Mouse (Mus musculus) CH12.LX (cell line): ENCODE data around the gene Abr. TPM values are rescaled to one million over a fixed set of nuclear protein-coding genes. Genes with fewer than 3 reads are reported as not detected.

Source experiments
- DNase-seq: peaks from one replicate; pipeline ENCODE4 v3.0.0-alpha.2; 2013; ENCODE audit errors: extremely low read depth
- H3K27ac ChIP-seq: 2 replicates; pipeline ENCODE4 v1.5.1; 2012; ENCODE audit warnings: low read depth, mild to moderate bottlenecking, control low read depth, moderate library complexity; ENCODE audit not compliant: insufficient read depth
- H3K27me3 ChIP-seq: replicated peaks from 2 replicates; pipeline ENCODE3; 2012; ENCODE audit warnings: inconsistent platforms
- H3K36me3 ChIP-seq, 2 experiments: replicated peaks in 1 of 2; 2 replicates each; pipeline versions ENCODE3 to v1.6.1; 2012; ENCODE audit warnings: inconsistent platforms in 1 of 2, low read length in 1 of 2, mild to moderate bottlenecking in 1 of 2, mixed read lengths in 1 of 2, moderate library complexity in 1 of 2; ENCODE audit not compliant: control insufficient read depth in 1 of 2, insufficient read depth in 1 of 2
- H3K4me1 ChIP-seq, 2 experiments: 2 replicates each; pipeline ENCODE4 v1.6.1; 2012; ENCODE audit warnings: inconsistent platforms in 1 of 2, moderate library complexity in 1 of 2; ENCODE audit not compliant: insufficient read depth in 2 of 2, control insufficient read depth in 1 of 2
- H3K4me2 ChIP-seq: 2 replicates; pipeline ENCODE4 v1.6.1; 2012; ENCODE audit warnings: low read depth, mild to moderate bottlenecking, control low read depth; ENCODE audit not compliant: poor library complexity, insufficient read depth, severe bottlenecking
- H3K4me3 ChIP-seq, 3 experiments: fragments of 150-350 bp in 1 of 3; sonication (generic) in 1 of 3; replicated peaks in 1 of 3; 2 replicates each; pipeline versions ENCODE3 to v1.5.1; 2011 to 2012; ENCODE audit warnings: low read depth in 2 of 3, low read length in 2 of 3, mild to moderate bottlenecking in 2 of 3, moderate library complexity in 2 of 3, control low read depth in 1 of 3, improper control_type of control experiment in 1 of 3, inconsistent platforms in 1 of 3, mixed read lengths in 1 of 3; ENCODE audit not compliant: poor library complexity in 1 of 3
- H3K79me2 ChIP-seq: replicated peaks from 2 replicates; pipeline ENCODE4 v1.6.1; 2012; ENCODE audit warnings: mild to moderate bottlenecking, moderate library complexity; ENCODE audit not compliant: control insufficient read depth, poor library complexity, insufficient read depth, severe bottlenecking; ENCODE audit errors: extremely low read depth
- H3K9ac ChIP-seq: 2 replicates; pipeline ENCODE4 v1.6.1; 2012; ENCODE audit warnings: low read depth, mild to moderate bottlenecking, control low read depth, moderate library complexity; ENCODE audit not compliant: insufficient read depth
- H3K9me3 ChIP-seq: replicated peaks from 2 replicates; pipeline ENCODE3; 2012; ENCODE audit warnings: low read length, inconsistent platforms, mixed read lengths
- BHLHE40 ChIP-seq: IDR thresholded peaks from 2 replicates; pipeline ENCODE4 v1.6.1; 2011; ENCODE audit warnings: mild to moderate bottlenecking, low read depth, low read length, improper control_type of control experiment
- CHD2 ChIP-seq: IDR thresholded peaks from 2 replicates; pipeline ENCODE4 v1.6.1; 2011; ENCODE audit warnings: low read length, improper control_type of control experiment
- CTCF ChIP-seq, 2 experiments: IDR thresholded peaks in 1 of 2; conservative IDR thresholded peaks in 1 of 2; 2 replicates each; pipeline ENCODE4 v1.5.1; 2011 to 2012; ENCODE audit warnings: low read depth in 2 of 2, low read length in 2 of 2, improper control_type of control experiment in 1 of 2, inconsistent platforms in 1 of 2, mild to moderate bottlenecking in 1 of 2, moderate library complexity in 1 of 2
- E2F4 ChIP-seq: IDR thresholded peaks from 2 replicates; pipeline ENCODE4 v1.6.1; 2011; ENCODE audit warnings: low read depth, low read length, improper control_type of control experiment; ENCODE audit not compliant: insufficient replicate concordance
- ELF1 ChIP-seq: IDR thresholded peaks from 2 replicates; pipeline ENCODE4 v1.6.1; 2014; ENCODE audit warnings: low read depth, mild to moderate bottlenecking, inconsistent platforms, low read length, improper control_type of control experiment
- ETS1 ChIP-seq: conservative IDR thresholded peaks from 2 replicates; pipeline ENCODE4 v1.6.1; 2012; ENCODE audit warnings: low read depth, mild to moderate bottlenecking, inconsistent platforms, low read length, improper control_type of control experiment, moderate library complexity
- IRF4 ChIP-seq: IDR thresholded peaks from 2 replicates; pipeline ENCODE4 v1.6.1; 2014; ENCODE audit warnings: low read depth, mild to moderate bottlenecking, inconsistent platforms, low read length, improper control_type of control experiment
- JUND ChIP-seq: conservative IDR thresholded peaks from 2 replicates; pipeline ENCODE4 v1.6.1; 2011; ENCODE audit warnings: low read depth, low read length, improper control_type of control experiment
- MAFK ChIP-seq: IDR thresholded peaks from 2 replicates; pipeline ENCODE4 v1.6.1; 2011; ENCODE audit warnings: low read length, improper control_type of control experiment; ENCODE audit not compliant: insufficient replicate concordance
- MEF2A ChIP-seq: IDR thresholded peaks from 2 replicates; pipeline ENCODE4 v1.6.1; 2014; ENCODE audit warnings: low read depth, mild to moderate bottlenecking, inconsistent platforms, low read length, improper control_type of control experiment, borderline replicate concordance
- MXI1 ChIP-seq: IDR thresholded peaks from 2 replicates; pipeline ENCODE4 v1.6.1; 2011; ENCODE audit warnings: mild to moderate bottlenecking, low read depth, low read length, improper control_type of control experiment
- MYC ChIP-seq: IDR thresholded peaks from 2 replicates; pipeline ENCODE4 v1.6.1; 2011; ENCODE audit warnings: low read depth, mild to moderate bottlenecking, improper control_type of control experiment, low read length
- NELFE ChIP-seq: IDR thresholded peaks from 2 replicates; pipeline ENCODE4 v1.6.1; 2011; ENCODE audit warnings: low read depth, low read length, improper control_type of control experiment
- POLR2A ChIP-seq: IDR thresholded peaks from 2 replicates; pipeline ENCODE4 v1.6.1; 2011; ENCODE audit warnings: low read depth, mild to moderate bottlenecking, improper control_type of control experiment, low read length
- POLR2AphosphoS2 ChIP-seq: IDR thresholded peaks from 2 replicates; pipeline ENCODE4 v1.6.1; 2011; ENCODE audit warnings: low read depth, low read length, improper control_type of control experiment
- RAD21 ChIP-seq: IDR thresholded peaks from 2 replicates; pipeline ENCODE4 v1.6.1; 2011; ENCODE audit warnings: low read depth, mild to moderate bottlenecking, low read length, improper control_type of control experiment, moderate library complexity
- SMC3 ChIP-seq: IDR thresholded peaks from 2 replicates; pipeline ENCODE4 v1.6.1; 2011; ENCODE audit warnings: low read depth, low read length, improper control_type of control experiment
- USF1 ChIP-seq: IDR thresholded peaks from 2 replicates; pipeline ENCODE4 v1.6.1; 2014; ENCODE audit warnings: low read depth, mild to moderate bottlenecking, inconsistent platforms, low read length, improper control_type of control experiment
- ZC3H11A ChIP-seq: IDR thresholded peaks from 2 replicates; pipeline ENCODE4 v1.6.1; 2012; ENCODE audit warnings: low read depth, mild to moderate bottlenecking, inconsistent platforms, low read length, improper control_type of control experiment
- ZKSCAN1 ChIP-seq: IDR thresholded peaks from 2 replicates; pipeline ENCODE4 v1.6.1; 2012; ENCODE audit warnings: low read depth, inconsistent platforms, low read length, improper control_type of control experiment, borderline replicate concordance
- ZMIZ1 ChIP-seq: IDR thresholded peaks from 2 replicates; pipeline ENCODE4 v1.6.1; 2012; ENCODE audit warnings: low read depth, mild to moderate bottlenecking, inconsistent platforms, low read length, improper control_type of control experiment
- ZNF384 ChIP-seq: IDR thresholded peaks from 2 replicates; pipeline ENCODE4 v1.6.1; 2012; ENCODE audit warnings: low read depth, low read length, improper control_type of control experiment, inconsistent platforms
- dilution Hi-C: fragments of 300-500 bp; cut with MboI; formaldehyde crosslinking; loops from 2 replicates; pipeline ENCODE4 v1.14.3; 2020; ENCODE audit warnings: low sequenced_read_pairs; ENCODE audit not compliant: extremely low pct_unique_long_range_greater_than_20kb, extremely low pct_ligation_motif_present
- in situ Hi-C: fragments of 300-500 bp; cut with MboI; formaldehyde crosslinking; loops from 3 replicates; pipeline ENCODE4 v1.14.3; 2019; ENCODE audit warnings: low sequenced_read_pairs, low pct_ligation_motif_present, low pct_unique_long_range_greater_than_20kb, mixed read lengths
- polyA plus RNA-seq: library from polyadenylated mRNA; unstranded; fragments of >175 nt; gene quantifications from 2 replicates; pipeline ENCODE4 v1.2.1, GENCODE M21; 2012; ENCODE audit warnings: low read depth; ENCODE audit not compliant: insufficient read length
- total RNA-seq, 2 experiments: library from RNA; depleted of rRNA; stranded (reverse); fragments of 300-350 nt in 1 of 2; fragments of >200 nt in 1 of 2; gene quantifications; 2 replicates each; pipeline ENCODE4 v1.2.3; 2012 to 2014

Abr gene
- total and polyA plus RNA-seq, 3 experiments = 21.0 to 49.5 (median 37.4) TPM

DNA sequence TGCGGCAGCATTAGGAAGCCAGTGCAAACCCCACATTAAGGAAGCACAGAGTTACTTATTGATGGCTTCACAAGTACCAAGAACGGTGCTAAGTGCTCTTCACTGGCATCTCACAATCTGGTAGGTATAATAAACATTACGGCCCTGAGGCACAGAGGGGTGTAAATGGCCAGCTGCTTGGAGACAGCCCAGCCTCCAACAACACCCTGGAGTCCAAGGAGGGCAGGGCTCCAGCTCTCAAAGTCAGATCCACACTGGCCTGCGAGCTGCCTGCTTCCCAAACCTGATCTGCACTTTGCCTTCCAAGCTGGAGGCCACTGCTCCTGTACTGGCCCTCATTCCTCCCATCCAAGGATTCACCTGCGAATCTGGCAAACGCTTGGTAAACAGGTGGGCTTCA, 132.7 kb downstream of the Abr start:
- Histone ChIP-seq H3K27ac (no peak overlapping the region), H3K4me1 (peaks cover 19 to 64% of the 10 kb centered on the region in 2 experiments), H3K79me2 (0 out of 2 replicates have a peak, but pooled peaks cover 4% of the 10 kb centered on the region), H3K36me3 (peaks cover 4 to 41% of the 10 kb centered on the region in 2 experiments), H3K27me3 (no peaks in the 10 kb centered on the region), H3K9me3 (no peaks in the 10 kb centered on the region), H3K4me2 (no peak overlapping the region), H3K4me3 (no peak overlapping the region), H3K9ac (no peak overlapping the region)
- DNase-seq = no peak
- TF ChIP-seq BHLHE40 (no peak), ETS1 (no peak), CHD2 (no peak), MYC (no peak), RAD21 (no peak), MEF2A (no peak), IRF4 (no peak), ZC3H11A (no peak), POLR2A (no peak), SMC3 (no peak), CTCF (conservative IDR thresholded peaks at IDR 0.05 in 1 of 2, IDR thresholded peaks at IDR 0.05 in 1 of 2; ENCODE audit: low read depth in 2 of 2, low read length in 2 of 2) (no peak), MXI1 (no peak), ZKSCAN1 (no peak), ZNF384 (no peak), NELFE (no peak), MAFK (no peak)
- in situ Hi-C loops (no loop called here), dilution Hi-C loops (no loop called here)

DNA sequence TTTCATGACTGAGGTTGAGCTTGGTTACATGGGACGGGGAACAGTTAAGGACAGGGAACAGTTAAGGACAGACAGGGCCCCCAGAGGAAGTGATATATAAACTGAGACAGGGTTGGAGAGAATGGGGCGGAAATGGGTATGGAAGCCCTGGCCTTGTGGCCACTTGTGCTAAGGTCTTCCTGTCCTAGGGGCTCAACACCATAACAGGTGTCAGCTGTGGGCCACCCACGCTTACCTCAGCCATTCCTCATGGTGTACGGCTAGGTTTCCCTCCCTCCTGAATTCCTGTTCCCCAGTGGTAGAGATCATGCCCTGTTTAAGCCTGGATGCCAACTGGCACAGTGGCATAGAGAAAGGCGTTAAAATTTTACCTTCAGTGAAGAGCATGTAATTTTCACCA, 135.1 kb downstream of the Abr start:
- H3K4me2 ChIP-seq = no peak overlapping the region
- H3K9ac ChIP-seq = no peak overlapping the region
- H3K4me3 ChIP-seq = no peak overlapping the region
- no peak for DNase-seq
- dilution Hi-C loops = no loop called here
- peaks cover 4 to 31% of the 10 kb centered on the region in 2 experiments for H3K36me3 ChIP-seq
- no peak overlapping the region for H3K27ac ChIP-seq
- H3K9me3 ChIP-seq = no peaks in the 10 kb centered on the region
- TF ChIP-seq ELF1 (no peak), ZMIZ1 (no peak), USF1 (no peak), JUND (no peak), CHD2 (no peak), POLR2A (no peak), POLR2AphosphoS2 (no peak), E2F4 (no peak)
- H3K79me2 ChIP-seq = no peaks in the 10 kb centered on the region
- peaks cover 20 to 67% of the 10 kb centered on the region in 2 experiments for H3K4me1 ChIP-seq
- H3K27me3 ChIP-seq = no peaks in the 10 kb centered on the region
- in situ Hi-C loops = no loop called here
